Mouse (Mus musculus) myocyte (in vitro differentiated cells): Measurements from ENCODE around the gene Ptdss2. TPM values are rescaled to one million over a fixed set of nuclear protein-coding genes. Genes with fewer than 3 reads are reported as not detected.
A peak's percentile ranks its signal among the peaks of the same experiment; 100 is the strongest.

Source experiments
- H3K27me3 ChIP-seq: one replicate; pipeline ENCODE4 v1.6.1; 2011; ENCODE audit not compliant: control insufficient read depth, insufficient read depth, insufficient read length
- H3K36me3 ChIP-seq: one replicate; pipeline ENCODE4 v1.6.1; 2011; ENCODE audit not compliant: control insufficient read depth, insufficient read depth
- H3K4me2 ChIP-seq: one replicate; pipeline ENCODE4 v1.6.1; 2011; ENCODE audit warnings: low read depth, control low read depth
- H3K4me3 ChIP-seq: one replicate; pipeline ENCODE4 v1.5.1; 2011; ENCODE audit warnings: mild to moderate bottlenecking, control low read depth, moderate library complexity
- H3K79me2 ChIP-seq: one replicate; pipeline ENCODE4 v1.6.1; 2011; ENCODE audit not compliant: control insufficient read depth, insufficient read depth
- H3ac ChIP-seq: one replicate; pipeline ENCODE4 v1.6.1; 2011; ENCODE audit not compliant: control insufficient read depth, insufficient read length
- CEBPB ChIP-seq: IDR thresholded peaks from 2 replicates; pipeline ENCODE4 v1.6.1; 2011; ENCODE audit warnings: mild to moderate bottlenecking, moderate library complexity; ENCODE audit not compliant: poor library complexity, insufficient read depth, severe bottlenecking
- E2F4 ChIP-seq: IDR thresholded peaks from one replicate; pipeline ENCODE4 v1.6.1; 2011; ENCODE audit warnings: mild to moderate bottlenecking, control low read depth, moderate library complexity; ENCODE audit not compliant: insufficient read depth
- MAX ChIP-seq: IDR thresholded peaks from one replicate; pipeline ENCODE4 v1.6.1; 2011; ENCODE audit warnings: low read depth, mild to moderate bottlenecking, control low read depth
- MYOD1 ChIP-seq, 3 experiments: IDR thresholded peaks; one replicate each; pipeline ENCODE4 v1.6.1; 2011; ENCODE audit warnings: control low read depth in 2 of 3, low read depth in 2 of 3, mild to moderate bottlenecking in 2 of 3, moderate library complexity in 1 of 3; ENCODE audit not compliant: insufficient read length in 2 of 3, control insufficient read depth in 1 of 3
- MYOG ChIP-seq, 3 experiments: IDR thresholded peaks; one replicate each; pipeline ENCODE4 v1.6.1; 2011; ENCODE audit warnings: control low read depth in 2 of 3, low read depth in 2 of 3, mild to moderate bottlenecking in 2 of 3; ENCODE audit not compliant: insufficient read length in 2 of 3, control insufficient read depth in 1 of 3, insufficient read depth in 1 of 3
- POLR2A ChIP-seq: IDR thresholded peaks from one replicate; pipeline ENCODE4 v1.6.1; 2011; ENCODE audit warnings: low read depth, mild to moderate bottlenecking, control low read depth, moderate library complexity; ENCODE audit not compliant: insufficient read length
- POLR2AphosphoS2 ChIP-seq: IDR thresholded peaks from one replicate; pipeline ENCODE4 v1.6.1; 2011; ENCODE audit warnings: low read depth, control low read depth; ENCODE audit not compliant: insufficient read length
- REST ChIP-seq: IDR thresholded peaks from one replicate; pipeline ENCODE4 v1.6.1; 2011; ENCODE audit warnings: mild to moderate bottlenecking, control low read depth, moderate library complexity; ENCODE audit not compliant: insufficient read depth, insufficient read length
- SRF ChIP-seq: IDR thresholded peaks from one replicate; pipeline ENCODE4 v1.6.1; 2011; ENCODE audit warnings: low read depth; ENCODE audit not compliant: control insufficient read depth, insufficient read length
- TCF12 ChIP-seq: IDR thresholded peaks from one replicate; pipeline ENCODE4 v1.6.1; 2011; ENCODE audit warnings: mild to moderate bottlenecking, control low read depth; ENCODE audit not compliant: poor library complexity, insufficient read depth, severe bottlenecking
- TCF3 ChIP-seq: IDR thresholded peaks from one replicate; pipeline ENCODE4 v1.6.1; 2011; ENCODE audit warnings: low read depth, control low read depth; ENCODE audit not compliant: insufficient read length
- USF1 ChIP-seq: IDR thresholded peaks from one replicate; pipeline ENCODE4 v1.6.1; 2011; ENCODE audit warnings: low read depth, mild to moderate bottlenecking, control low read depth, moderate library complexity
- polyA plus RNA-seq: library from polyadenylated mRNA; unstranded; fragments of >200 nt; fragmentation: generic; extraction: Trizol; gene quantifications from one replicate; pipeline ENCODE4 v1.2.1, GENCODE M21; 2012; ENCODE audit warnings: missing spikeins

The Ptdss2 gene
- polyA plus RNA-seq, 1 experiment, result 28.0 TPM

- Histone ChIP-seq H3K4me3 (no peak overlapping the region), H3K36me3 (no peaks in the 10 kb centered on the region), H3K4me2 (no peak overlapping the region), H3K27me3 (peaks cover 10% of the 10 kb centered on the region), H3K79me2 (no peaks in the 10 kb centered on the region), H3ac (no peak overlapping the region)
- TF ChIP-seq MAX, result no peak
- TF ChIP-seq REST, result no peak
- no peak for TF ChIP-seq POLR2AphosphoS2
- no peak for TF ChIP-seq MYOD1 (IDR thresholded peaks at IDR 0.05; ENCODE audit: control insufficient read depth in 1 of 3, insufficient read length in 2 of 3, low read depth in 2 of 3)
- no peak for TF ChIP-seq USF1
- TF ChIP-seq SRF, result no peak
- no peak for TF ChIP-seq E2F4
- no peak for TF ChIP-seq POLR2A
- TF ChIP-seq TCF3, result no peak
- TF ChIP-seq CEBPB, result no peak
- TF ChIP-seq MYOG (IDR thresholded peaks at IDR 0.05; ENCODE audit: control insufficient read depth in 1 of 3, insufficient read depth in 1 of 3, insufficient read length in 2 of 3, low read depth in 2 of 3), result no peak
- no peak for TF ChIP-seq TCF12
Measured at GRCm38 (mm10) chr7:141119487-141119886, 2.7 kb upstream of the Ptdss2 start.

GRCm38 (mm10) chr7:141120605-141121004 lies 1.6 kb upstream of the Ptdss2 start:
- no peak for TF ChIP-seq REST
- TF ChIP-seq CEBPB, result no peak
- no peak for TF ChIP-seq MYOD1 (IDR thresholded peaks at IDR 0.05; ENCODE audit: control insufficient read depth in 1 of 3, insufficient read length in 2 of 3, low read depth in 2 of 3)
- TF ChIP-seq USF1, result no peak
- TF ChIP-seq TCF3, result no peak
- no peak for TF ChIP-seq POLR2A
- Histone ChIP-seq H3K4me3 (no peak overlapping the region), H3K79me2 (no peaks in the 10 kb centered on the region), H3K27me3 (peaks cover 10% of the 10 kb centered on the region), H3K36me3 (no peaks in the 10 kb centered on the region), H3K4me2 (no peak overlapping the region), H3ac (no peak overlapping the region)

GRCm38 (mm10) chr7:141121051-141121531 lies 1.1 kb upstream of the Ptdss2 start:
- H3ac ChIP-seq, result no peak overlapping the region

GRCm38 (mm10) chr7:141122689-141123516 lies 721 bp downstream of the Ptdss2 start:
- peak overlapping the region; percentile 4 for H3ac ChIP-seq
- peak; percentile 22 for TF ChIP-seq POLR2AphosphoS2
- no peak for TF ChIP-seq MYOD1 (IDR thresholded peaks at IDR 0.05; ENCODE audit: control insufficient read depth in 1 of 3, insufficient read length in 2 of 3, low read depth in 2 of 3)
- no peaks in the 10 kb centered on the region for H3K79me2 ChIP-seq
- peak overlapping the region; percentile 40 for H3K4me3 ChIP-seq
- no peaks in the 10 kb centered on the region for H3K36me3 ChIP-seq
- no peaks in the 10 kb centered on the region for H3K27me3 ChIP-seq
- peak overlapping the region; percentile 67 for H3K4me2 ChIP-seq

More at GRCm38 (mm10) chr7:141121051-141121531, 1.1 kb upstream of the Ptdss2 start:
- Histone ChIP-seq H3K27me3 (peaks cover 10% of the 10 kb centered on the region), H3K79me2 (no peaks in the 10 kb centered on the region), H3K36me3 (no peaks in the 10 kb centered on the region), H3K4me2 (no peak overlapping the region), H3K4me3 (no peak overlapping the region)
- TF ChIP-seq POLR2AphosphoS2, result no peak

DNA sequence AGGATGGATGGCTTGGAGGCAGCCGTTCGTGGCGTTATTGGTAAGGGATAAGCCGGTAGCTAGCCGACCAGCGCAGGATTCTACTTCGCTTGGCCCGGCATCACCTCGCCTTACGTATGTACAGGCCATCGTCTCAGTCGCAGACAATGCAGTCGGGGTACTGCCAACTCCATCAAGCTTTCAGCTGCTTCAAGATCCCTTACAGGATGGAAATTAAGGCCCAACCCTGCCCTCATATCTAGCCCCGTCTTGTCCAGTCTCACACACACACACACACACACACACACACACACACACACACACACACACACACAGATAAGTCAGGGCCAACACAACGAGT lies 1.3 kb downstream of the Ptdss2 start:
- peak overlapping the region; percentile 67 for H3K4me2 ChIP-seq
- no peak for TF ChIP-seq POLR2AphosphoS2
- no peak for TF ChIP-seq SRF
- TF ChIP-seq MAX, result no peak
- no peak for TF ChIP-seq TCF3
- TF ChIP-seq USF1, result no peak
- no peak for TF ChIP-seq POLR2A
- TF ChIP-seq MYOG (IDR thresholded peaks at IDR 0.05; ENCODE audit: control insufficient read depth in 1 of 3, insufficient read depth in 1 of 3, insufficient read length in 2 of 3, low read depth in 2 of 3), result no peak
- TF ChIP-seq TCF12, result no peak
- TF ChIP-seq REST, result no peak
- TF ChIP-seq E2F4, result no peak
- TF ChIP-seq MYOD1 (IDR thresholded peaks at IDR 0.05; ENCODE audit: control insufficient read depth in 1 of 3, insufficient read length in 2 of 3, low read depth in 2 of 3), result no peak
- no peak for TF ChIP-seq CEBPB

More for the DNA sequence above, 1.3 kb downstream of the Ptdss2 start:
- Histone ChIP-seq H3K27me3 (no peaks in the 10 kb centered on the region), H3ac (peak overlapping the region; percentile 4), H3K4me3 (peak overlapping the region; percentile 40), H3K36me3 (no peaks in the 10 kb centered on the region), H3K79me2 (no peaks in the 10 kb centered on the region)
